Mouse (Mus musculus): ENCODE data around the gene Pus10. TPM values are rescaled to one million over a fixed set of nuclear protein-coding genes. Genes with fewer than 3 reads are reported as not detected.

Gene Pus10
- polyA plus RNA-seq, 1 experiment from 2014 or later = 27.1 TPM

- no peak overlapping the region for H3K9ac ChIP-seq (ENCODE audit: low read depth, low read length)
- no peak for ATAC-seq (ENCODE audit: low FRiP score, low TSS enrichment)
- no peaks in the 10 kb centered on the region for H3K9me3 ChIP-seq (ENCODE audit: control insufficient read depth, low read length)
- H3K4me3 ChIP-seq (ENCODE audit: low read length) = no peak overlapping the region
- H3K27me3 ChIP-seq (ENCODE audit: control insufficient read depth, insufficient read depth, low read length) = no peaks in the 10 kb centered on the region
- no peaks in the 10 kb centered on the region for H3K4me1 ChIP-seq (ENCODE audit: control insufficient read depth, insufficient read depth, low read length)
- H3K36me3 ChIP-seq (ENCODE audit: control insufficient read depth, insufficient read depth, low read length) = peaks cover 36% of the 10 kb centered on the region
- no peak overlapping the region for H3K27ac ChIP-seq (ENCODE audit: low read depth, low read length)
- 89% methylated on average over 5 of the region's 5 CpGs for WGBS
- H3K4me2 ChIP-seq (replicated peaks; ENCODE audit: low read depth, low read length) = no peak overlapping the region
These were observed 17.1 kb downstream of the Pus10 start for GRCm38 (mm10) chr11:23682561-23682960.

- no peaks in the 10 kb centered on the region for H3K27me3 ChIP-seq (ENCODE audit: control insufficient read depth, insufficient read depth, low read length)
- WGBS = 85% methylated on average over 5 of the region's 5 CpGs
- no peak overlapping the region for H3K4me3 ChIP-seq (ENCODE audit: low read length)
- peaks cover 20% of the 10 kb centered on the region; the same call in 1 of the 2 replicates for H3K36me3 ChIP-seq (ENCODE audit: control insufficient read depth, insufficient read depth, low read length)
- no peaks in the 10 kb centered on the region for H3K9me3 ChIP-seq (ENCODE audit: control insufficient read depth, low read length)
- ATAC-seq (ENCODE audit: low FRiP score, low TSS enrichment) = no peak
- no peak overlapping the region for H3K27ac ChIP-seq (ENCODE audit: low read depth, low read length)
- H3K4me1 ChIP-seq (ENCODE audit: control insufficient read depth, insufficient read depth, low read length) = no peaks in the 10 kb centered on the region
- H3K4me2 ChIP-seq (replicated peaks; ENCODE audit: low read depth, low read length) = no peak overlapping the region
- no peak overlapping the region for H3K9ac ChIP-seq (ENCODE audit: low read depth, low read length)
These were observed 21.2 kb downstream of the Pus10 start for GRCm38 (mm10) chr11:23686671-23687070.

GRCm38 (mm10) chr11:23688060-23688459, 22.6 kb downstream of the Pus10 start:
- H3K27ac ChIP-seq (ENCODE audit: low read depth, low read length) = no peak overlapping the region
- no peaks in the 10 kb centered on the region for H3K4me1 ChIP-seq (ENCODE audit: control insufficient read depth, insufficient read depth, low read length)
- no peak overlapping the region for H3K4me3 ChIP-seq (ENCODE audit: low read length)
- no peak overlapping the region for H3K9ac ChIP-seq (ENCODE audit: low read depth, low read length)
- 96% methylated on average over 1 of the region's 1 CpGs for WGBS
- H3K36me3 ChIP-seq (ENCODE audit: control insufficient read depth, insufficient read depth, low read length) = peaks cover 10% of the 10 kb centered on the region; the same call in 1 of the 2 replicates
- H3K4me2 ChIP-seq (replicated peaks; ENCODE audit: low read depth, low read length) = no peak overlapping the region
- no peaks in the 10 kb centered on the region for H3K9me3 ChIP-seq (ENCODE audit: control insufficient read depth, low read length)
- no peak for ATAC-seq (ENCODE audit: low FRiP score, low TSS enrichment)
- H3K27me3 ChIP-seq (ENCODE audit: control insufficient read depth, insufficient read depth, low read length) = no peaks in the 10 kb centered on the region

DNA sequence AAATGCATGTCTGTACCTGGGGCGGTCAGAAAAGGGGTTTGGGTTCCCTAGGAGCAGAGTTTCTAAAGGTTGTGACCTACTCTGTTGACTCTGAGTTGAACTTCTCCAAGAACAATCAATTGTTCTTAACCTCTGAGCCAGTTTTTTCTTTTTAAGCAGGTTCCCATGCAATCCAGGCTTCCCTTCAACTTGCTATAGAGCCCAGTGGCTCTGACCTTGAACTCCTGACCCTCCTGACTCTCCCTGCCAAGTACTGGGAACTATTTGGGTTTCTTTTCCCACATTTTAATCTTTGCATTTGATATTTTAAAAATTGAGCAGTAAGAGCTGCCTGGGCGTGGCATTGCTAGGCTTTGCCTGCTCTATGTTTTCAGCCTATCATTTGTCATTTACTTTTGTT, 27.8 kb downstream of the Pus10 start:
- Histone ChIP-seq H3K27ac (ENCODE audit: low read depth, low read length) (no peak overlapping the region), H3K27me3 (ENCODE audit: control insufficient read depth, insufficient read depth, low read length) (no peaks in the 10 kb centered on the region), H3K4me2 (replicated peaks; ENCODE audit: low read depth, low read length) (no peak overlapping the region), H3K9me3 (ENCODE audit: control insufficient read depth, low read length) (no peaks in the 10 kb centered on the region), H3K4me1 (ENCODE audit: control insufficient read depth, insufficient read depth, low read length) (no peaks in the 10 kb centered on the region), H3K36me3 (ENCODE audit: control insufficient read depth, insufficient read depth, low read length) (peaks cover 8% of the 10 kb centered on the region; the same call in 1 of the 2 replicates), H3K9ac (ENCODE audit: low read depth, low read length) (no peak overlapping the region), H3K4me3 (ENCODE audit: low read length) (no peak overlapping the region)
- 99% methylated on average over 2 of the region's 2 CpGs for WGBS
- ATAC-seq (ENCODE audit: low FRiP score, low TSS enrichment) = no peak

DNA sequence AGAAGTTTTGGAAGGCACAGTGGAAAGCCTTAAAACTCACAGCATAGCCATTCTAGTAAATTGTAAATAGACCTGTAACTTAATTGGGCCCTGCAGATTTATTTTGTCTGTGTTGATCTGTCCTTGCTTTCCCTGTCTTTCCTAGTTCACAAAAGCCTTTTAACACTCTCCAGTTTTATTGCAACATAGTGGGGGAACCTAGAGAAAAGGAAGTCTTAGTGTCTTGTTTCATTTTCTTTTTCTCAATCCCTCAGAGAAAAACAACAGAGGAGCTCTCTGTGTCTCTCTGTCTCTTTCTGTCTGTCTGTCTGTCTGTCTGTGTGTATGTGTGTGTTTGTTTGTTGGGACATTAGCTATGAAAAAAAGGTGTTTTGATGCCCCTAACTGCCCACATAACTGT, 30.4 kb downstream of the Pus10 start:
- H3K36me3 ChIP-seq (ENCODE audit: control insufficient read depth, insufficient read depth, low read length) = no peaks in the 10 kb centered on the region
- H3K4me3 ChIP-seq (ENCODE audit: low read length) = no peak overlapping the region
- no peak overlapping the region for H3K4me2 ChIP-seq (replicated peaks; ENCODE audit: low read depth, low read length)
- no peaks in the 10 kb centered on the region for H3K4me1 ChIP-seq (ENCODE audit: control insufficient read depth, insufficient read depth, low read length)
- H3K9ac ChIP-seq (ENCODE audit: low read depth, low read length) = no peak overlapping the region
- H3K27me3 ChIP-seq (ENCODE audit: control insufficient read depth, insufficient read depth, low read length) = no peaks in the 10 kb centered on the region
- no peak overlapping the region for H3K27ac ChIP-seq (ENCODE audit: low read depth, low read length)
- H3K9me3 ChIP-seq (ENCODE audit: control insufficient read depth, low read length) = no peaks in the 10 kb centered on the region
- ATAC-seq (ENCODE audit: low FRiP score, low TSS enrichment) = no peak

GRCm38 (mm10) chr11:23698526-23698925, 33.1 kb downstream of the Pus10 start:
- no peak overlapping the region for H3K9ac ChIP-seq (ENCODE audit: low read depth, low read length)
- H3K9me3 ChIP-seq (ENCODE audit: control insufficient read depth, low read length) = no peaks in the 10 kb centered on the region
- WGBS = 86% methylated on average over 2 of the region's 2 CpGs
- peaks cover 5% of the 10 kb centered on the region; the same call in 1 of the 2 replicates for H3K36me3 ChIP-seq (ENCODE audit: control insufficient read depth, insufficient read depth, low read length)
- ATAC-seq (ENCODE audit: low FRiP score, low TSS enrichment) = no peak
- H3K4me1 ChIP-seq (ENCODE audit: control insufficient read depth, insufficient read depth, low read length) = no peaks in the 10 kb centered on the region
- no peak overlapping the region for H3K4me2 ChIP-seq (replicated peaks; ENCODE audit: low read depth, low read length)
- H3K4me3 ChIP-seq (ENCODE audit: low read length) = no peak overlapping the region
- H3K27me3 ChIP-seq (ENCODE audit: control insufficient read depth, insufficient read depth, low read length) = no peaks in the 10 kb centered on the region
- no peak overlapping the region for H3K27ac ChIP-seq (ENCODE audit: low read depth, low read length)

GRCm38 (mm10) chr11:23699414-23700095, 34.1 kb downstream of the Pus10 start:
- H3K36me3 ChIP-seq (ENCODE audit: control insufficient read depth, insufficient read depth, low read length) = peaks cover 7% of the 10 kb centered on the region; the same call in 1 of the 2 replicates
- H3K9me3 ChIP-seq (ENCODE audit: control insufficient read depth, low read length) = no peaks in the 10 kb centered on the region
- no peak overlapping the region for H3K4me2 ChIP-seq (replicated peaks; ENCODE audit: low read depth, low read length)
- no peak overlapping the region for H3K9ac ChIP-seq (ENCODE audit: low read depth, low read length)
- no peak overlapping the region for H3K27ac ChIP-seq (ENCODE audit: low read depth, low read length)
- no peaks in the 10 kb centered on the region for H3K4me1 ChIP-seq (ENCODE audit: control insufficient read depth, insufficient read depth, low read length)
- ATAC-seq (ENCODE audit: low FRiP score, low TSS enrichment) = no peak
- no peak overlapping the region for H3K4me3 ChIP-seq (ENCODE audit: low read length)
- 68% methylated on average over 3 of the region's 3 CpGs for whole genome bisulfite sequencing
- H3K27me3 ChIP-seq (ENCODE audit: control insufficient read depth, insufficient read depth, low read length) = no peaks in the 10 kb centered on the region

DNA sequence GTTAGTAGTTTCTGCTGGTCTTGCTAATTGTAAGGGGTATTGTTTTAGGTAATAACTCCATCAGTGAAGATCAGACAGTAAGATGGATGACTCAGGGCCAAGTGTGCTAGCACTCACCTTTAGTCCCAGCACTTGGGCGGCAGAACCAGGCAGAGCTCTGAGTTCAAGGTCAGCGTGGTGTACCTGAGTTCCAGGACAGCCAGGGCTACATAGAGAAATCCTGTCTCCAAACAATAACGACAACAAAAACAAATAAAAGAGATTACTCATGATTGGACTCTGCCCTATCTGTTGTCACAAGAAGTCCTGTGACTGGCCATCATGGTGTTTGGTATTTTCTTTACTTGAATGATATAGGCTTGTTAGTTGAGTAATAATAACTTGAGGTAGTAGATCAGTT, 36.4 kb downstream of the Pus10 start:
- Histone ChIP-seq H3K4me1 (ENCODE audit: control insufficient read depth, insufficient read depth, low read length) (no peaks in the 10 kb centered on the region), H3K4me3 (ENCODE audit: low read length) (no peak overlapping the region), H3K27me3 (ENCODE audit: control insufficient read depth, insufficient read depth, low read length) (no peaks in the 10 kb centered on the region), H3K9ac (ENCODE audit: low read depth, low read length) (no peak overlapping the region), H3K27ac (ENCODE audit: low read depth, low read length) (no peak overlapping the region), H3K4me2 (replicated peaks; ENCODE audit: low read depth, low read length) (no peak overlapping the region), H3K9me3 (ENCODE audit: control insufficient read depth, low read length) (no peaks in the 10 kb centered on the region), H3K36me3 (ENCODE audit: control insufficient read depth, insufficient read depth, low read length) (peaks cover 11% of the 10 kb centered on the region; the same call in 1 of the 2 replicates)
- WGBS = 89% methylated on average over 3 of the region's 3 CpGs
- no peak for ATAC-seq (ENCODE audit: low FRiP score, low TSS enrichment)

- Histone ChIP-seq H3K36me3 (ENCODE audit: control insufficient read depth, insufficient read depth, low read length) (peaks cover 30% of the 10 kb centered on the region), H3K9me3 (ENCODE audit: control insufficient read depth, low read length) (no peaks in the 10 kb centered on the region), H3K4me3 (ENCODE audit: low read length) (no peak overlapping the region), H3K4me2 (replicated peaks; ENCODE audit: low read depth, low read length) (no peak overlapping the region), H3K4me1 (ENCODE audit: control insufficient read depth, insufficient read depth, low read length) (no peaks in the 10 kb centered on the region), H3K27ac (ENCODE audit: low read depth, low read length) (no peak overlapping the region), H3K27me3 (ENCODE audit: control insufficient read depth, insufficient read depth, low read length) (no peaks in the 10 kb centered on the region), H3K9ac (ENCODE audit: low read depth, low read length) (no peak overlapping the region)
- WGBS = 82% methylated on average over 7 of the region's 7 CpGs
- no peak for ATAC-seq (ENCODE audit: low FRiP score, low TSS enrichment)
These were observed 39.3 kb downstream of the Pus10 start for GRCm38 (mm10) chr11:23704604-23705294.

All from kidney, embryonic 14.5 days (tissue).